Mouse (Mus musculus) stomach, postnatal 0 days (tissue): ENCODE measurements around the gene Magt1.

Experiments used
- CTCF ChIP-seq: IDR thresholded peaks from 2 replicates; pipeline ENCODE4 v1.5.1; 2016; ENCODE audit warnings: antibody characterized with exemption, low read depth, mild to moderate bottlenecking, moderate library complexity
- EP300 ChIP-seq: optimal IDR thresholded peaks from 2 replicates; pipeline ENCODE3; 2016; ENCODE audit warnings: antibody characterized with exemption

DNA sequence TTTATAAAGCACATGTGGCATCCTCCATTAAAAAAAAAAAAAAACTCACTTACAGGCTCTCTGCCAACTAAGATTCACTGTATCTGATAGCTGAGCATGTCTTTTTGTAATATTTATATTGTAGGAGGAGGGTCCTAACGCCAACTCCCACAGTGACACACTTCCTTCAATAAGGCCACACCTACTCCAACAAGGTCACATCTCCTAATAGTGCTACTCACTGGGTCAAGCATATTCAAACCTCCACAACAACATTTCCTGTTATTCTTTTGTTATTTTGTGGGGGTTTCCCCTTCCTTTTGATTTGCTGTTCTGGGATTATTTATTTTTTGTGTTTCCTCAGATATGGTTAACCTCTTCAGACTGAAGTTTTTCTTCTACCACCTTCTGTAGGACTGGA is 65.3 kb downstream of the Magt1 start:
- TF ChIP-seq CTCF (no peak), EP300 (no peak)
